Mouse (Mus musculus): ENCODE results near the gene Phf11a. TPM values are rescaled to one million over a fixed set of nuclear protein-coding genes. Genes with fewer than 3 reads are reported as not detected.

The Phf11a gene
- polyA plus RNA-seq, 1 experiment = not detected

GRCm38 (mm10) chr14:59229822-59230221 lies 67.5 kb downstream of the Phf11a start:
- TF ChIP-seq POLR2A (IDR thresholded peaks at IDR 0.05; ENCODE audit: insufficient read depth, low read length) = no peak
- TF ChIP-seq CTCF (IDR thresholded peaks at IDR 0.05; ENCODE audit: low read depth, low read length) = no peak
- TF ChIP-seq EP300 (IDR thresholded peaks at IDR 0.05; ENCODE audit: insufficient read depth, low read depth, low read length) = no peak
- Histone ChIP-seq H3K27me3 (ENCODE audit: control insufficient read depth, insufficient read depth, low read length, poor library complexity, severe bottlenecking) (no peaks in the 10 kb centered on the region), H3K9ac (ENCODE audit: low read depth, poor library complexity, severe bottlenecking) (no peak overlapping the region), H3K9me3 (replicated peaks; ENCODE audit: control insufficient read depth, insufficient read depth, low read length, poor library complexity, severe bottlenecking) (no peaks in the 10 kb centered on the region), H3K4me3 (ENCODE audit: low read depth, low read length) (no peak overlapping the region), H3K36me3 (ENCODE audit: control insufficient read depth, insufficient read depth, low read length, poor library complexity, severe bottlenecking) (peaks cover 52% of the 10 kb centered on the region), H3K4me1 (ENCODE audit: control insufficient read depth, insufficient read depth, low read length) (no peaks in the 10 kb centered on the region), H3K27ac (ENCODE audit: insufficient read depth, low read length) (no peak overlapping the region)

Other genes with a start within 250 kb of the Phf11a start
- not detected in 2 replicates for gene 1700129C05Rik, start 154.6 kb downstream of the Phf11a start, polyA plus RNA-seq (2011; ENCODE audit: insufficient read depth, insufficient read length, low read depth, missing spikeins)
- not detected in 2 replicates for gene Gm5142, start 118.8 kb downstream of the Phf11a start, polyA plus RNA-seq (2011; ENCODE audit: insufficient read depth, insufficient read length, low read depth, missing spikeins)
- gene Rcbtb1, start 96.3 kb downstream of the Phf11a start, polyA plus RNA-seq (2011; ENCODE audit: insufficient read depth, insufficient read length, low read depth, missing spikeins) = 53.9 and 58.6 TPM in 2 replicates
- not detected in 2 replicates for gene Gm6904, start 37.3 kb downstream of the Phf11a start, polyA plus RNA-seq (2011; ENCODE audit: insufficient read depth, insufficient read length, low read depth, missing spikeins)
- gene Phf11b, start 43.8 kb upstream of the Phf11a start, polyA plus RNA-seq (2011; ENCODE audit: insufficient read depth, insufficient read length, low read depth, missing spikeins) = 0.52 TPM in 1 of 2 replicates, not detected in the other
- 22.6 and 23.4 TPM in 2 replicates for gene Phf11d, start 67.9 kb upstream of the Phf11a start, polyA plus RNA-seq (2011; ENCODE audit: insufficient read depth, insufficient read length, low read depth, missing spikeins)
- 1.0 and 1.1 TPM in 2 replicates for gene Phf11c, start 97.9 kb upstream of the Phf11a start, polyA plus RNA-seq (2011; ENCODE audit: insufficient read depth, insufficient read length, low read depth, missing spikeins)
- gene Setdb2, start 143.4 kb upstream of the Phf11a start, polyA plus RNA-seq (2011; ENCODE audit: insufficient read depth, insufficient read length, low read depth, missing spikeins) = 11.9 and 12.1 TPM in 2 replicates
- gene Cab39l, start 143.4 kb upstream of the Phf11a start, polyA plus RNA-seq (2011; ENCODE audit: insufficient read depth, insufficient read length, low read depth, missing spikeins) = 30.9 and 36.6 TPM in 2 replicates